Mouse (Mus musculus): ENCODE data around the gene Hrasls. TPM values are rescaled to one million over a fixed set of nuclear protein-coding genes. Genes with fewer than 3 reads are reported as not detected.

Hrasls gene
- polyA plus RNA-seq (2012; rRNA removed): 1.1 and 1.2 TPM in 2 replicates

GRCm38 (mm10) chr16:29209605-29210411 is at the start of gene Hrasls:
TSS of gene Hrasls (plus strand) at chr16:29209695.

Other genes with a start within 250 kb of the Hrasls start
- 0.14 and 0.19 TPM in 2 replicates for gene Atp13a5, start 169.0 kb downstream of the Hrasls start, polyA plus RNA-seq (2012; rRNA removed)